Mouse (Mus musculus): ENCODE measurements around the gene Grk2. TPM values are rescaled to one million over a fixed set of nuclear protein-coding genes. Genes with fewer than 3 reads are reported as not detected.

Gene Grk2
- polyA plus RNA-seq, 1 experiment from 2014 or later, result 18.1 TPM

DNA sequence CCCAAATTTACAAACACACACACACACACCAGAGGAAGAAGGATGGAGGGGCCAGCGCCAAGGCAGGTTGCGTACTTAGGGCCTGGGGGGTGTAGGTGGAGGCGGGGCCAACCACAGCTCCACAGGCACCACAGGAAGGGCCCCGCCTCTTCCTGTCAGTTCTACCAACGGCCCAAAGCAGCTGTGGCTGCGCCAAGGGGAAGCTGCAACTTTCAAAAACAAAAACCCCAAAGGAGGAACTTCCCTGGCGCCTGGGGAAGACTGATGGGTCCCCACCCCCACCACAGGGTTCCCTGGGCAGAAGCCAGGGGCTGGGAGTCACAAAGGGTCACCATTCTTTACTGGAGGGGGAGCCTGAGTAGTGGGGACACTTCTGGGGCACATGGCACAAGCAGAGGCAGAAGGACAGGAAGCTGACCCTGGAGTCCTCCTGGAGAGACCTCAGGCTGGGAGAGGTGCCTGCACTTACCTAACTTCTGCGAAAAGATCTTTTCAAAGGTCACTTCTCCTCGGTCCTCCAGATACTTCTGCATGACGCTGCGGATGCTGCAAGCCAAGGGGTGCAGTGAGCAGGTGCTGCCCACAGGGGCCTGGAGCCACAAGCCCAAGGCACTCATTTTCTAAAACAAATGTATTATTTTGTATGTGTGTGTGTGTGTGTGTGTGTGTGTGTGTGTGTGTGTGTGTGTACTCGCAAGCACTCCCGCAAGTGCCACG lies 11.5 kb downstream of the Grk2 start:
- H3K9me3 ChIP-seq (ENCODE audit: control insufficient read depth, low read length), result no peaks in the 10 kb centered on the region
- no peaks in the 10 kb centered on the region for H3K27me3 ChIP-seq (ENCODE audit: control insufficient read depth, insufficient read depth, low read length)
- H3K36me3 ChIP-seq (ENCODE audit: control insufficient read depth, insufficient read depth, low read length), result peaks cover 5% of the 10 kb centered on the region; the same call in 1 of the 2 replicates
- no peak for DNase-seq (ENCODE audit: low spot score)
- ATAC-seq (replicated peaks; ENCODE audit: low FRiP score), result no peak
- H3K9ac ChIP-seq (ENCODE audit: low read length), result no peak overlapping the region
- H3K27ac ChIP-seq (ENCODE audit: low read depth, low read length), result no peak overlapping the region
- 80% methylated on average over 14 of the region's 14 CpGs for WGBS
- no peak overlapping the region for H3K4me3 ChIP-seq (ENCODE audit: low read depth, low read length)
- H3K4me2 ChIP-seq (ENCODE audit: low read depth, low read length, severe bottlenecking), result no peak overlapping the region
- H3K4me1 ChIP-seq (replicated peaks; ENCODE audit: control insufficient read depth, insufficient read depth, low read length), result no peaks in the 10 kb centered on the region

DNA sequence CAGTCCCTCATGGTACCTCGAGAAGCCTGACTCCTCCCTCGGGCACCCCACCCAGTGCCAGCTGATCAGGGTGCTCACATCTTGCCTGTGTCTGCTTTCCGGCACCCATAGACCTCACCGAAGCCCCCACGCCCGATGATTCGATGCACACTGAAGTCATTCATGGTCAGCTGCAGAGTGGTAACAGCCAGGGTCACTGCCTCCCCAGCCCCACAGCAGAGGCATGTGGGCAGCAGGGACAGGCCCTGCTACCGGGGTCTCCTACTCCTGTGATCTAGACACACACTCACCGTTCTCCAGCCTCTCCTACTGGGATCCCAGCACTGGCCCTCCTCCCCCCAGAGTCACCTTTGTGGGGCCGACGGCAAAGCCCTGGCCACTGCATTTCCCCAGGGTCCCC lies 14.9 kb downstream of the Grk2 start:
- WGBS, result 93% methylated on average over 11 of the region's 11 CpGs
- no peaks in the 10 kb centered on the region for H3K4me1 ChIP-seq (replicated peaks; ENCODE audit: control insufficient read depth, insufficient read depth, low read length)

DNA sequence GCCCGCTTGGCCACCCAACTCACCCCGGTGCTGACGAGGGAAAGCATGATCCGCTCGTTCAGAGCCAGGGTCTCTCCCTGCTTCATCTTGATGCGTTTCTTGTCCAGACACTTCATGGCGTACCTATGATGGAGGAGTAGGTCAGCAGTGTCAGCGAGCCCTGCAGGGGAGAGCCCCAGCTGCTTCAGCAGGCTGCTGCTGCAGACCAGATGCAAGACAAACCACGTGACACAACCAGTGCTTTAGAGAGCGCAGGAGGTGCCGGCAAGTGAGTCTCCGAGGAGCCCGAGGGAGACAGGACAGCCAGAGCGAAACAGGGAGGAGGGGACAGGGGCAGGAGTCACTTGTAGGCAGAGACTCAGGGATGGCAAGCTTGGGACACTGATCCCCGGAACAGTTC lies 15.3 kb downstream of the Grk2 start:
- DNase-seq (ENCODE audit: low spot score), result no peak
- Histone ChIP-seq H3K36me3 (ENCODE audit: control insufficient read depth, insufficient read depth, low read length) (peaks cover 8% of the 10 kb centered on the region; the same call in 1 of the 2 replicates), H3K9me3 (ENCODE audit: control insufficient read depth, low read length) (no peaks in the 10 kb centered on the region), H3K4me3 (ENCODE audit: low read depth, low read length) (no peak overlapping the region), H3K9ac (ENCODE audit: low read length) (no peak overlapping the region), H3K4me1 (replicated peaks; ENCODE audit: control insufficient read depth, insufficient read depth, low read length) (no peaks in the 10 kb centered on the region), H3K27me3 (ENCODE audit: control insufficient read depth, insufficient read depth, low read length) (no peaks in the 10 kb centered on the region), H3K4me2 (ENCODE audit: low read depth, low read length, severe bottlenecking) (no peak overlapping the region), H3K27ac (ENCODE audit: low read depth, low read length) (no peak overlapping the region)
- WGBS, result 76% methylated on average over 15 of the region's 15 CpGs
- ATAC-seq (replicated peaks; ENCODE audit: low FRiP score), result no peak

More for the DNA sequence above, 14.9 kb downstream of the Grk2 start:
- no peak overlapping the region for H3K4me3 ChIP-seq (ENCODE audit: low read depth, low read length)
- H3K27me3 ChIP-seq (ENCODE audit: control insufficient read depth, insufficient read depth, low read length), result no peaks in the 10 kb centered on the region
- no peak overlapping the region for H3K4me2 ChIP-seq (ENCODE audit: low read depth, low read length, severe bottlenecking)
- H3K36me3 ChIP-seq (ENCODE audit: control insufficient read depth, insufficient read depth, low read length), result peaks cover 8% of the 10 kb centered on the region; the same call in 1 of the 2 replicates
- H3K27ac ChIP-seq (ENCODE audit: low read depth, low read length), result no peak overlapping the region
- H3K9ac ChIP-seq (ENCODE audit: low read length), result no peak overlapping the region
- no peaks in the 10 kb centered on the region for H3K9me3 ChIP-seq (ENCODE audit: control insufficient read depth, low read length)
- DNase-seq (ENCODE audit: low spot score), result no peak
- no peak for ATAC-seq (replicated peaks; ENCODE audit: low FRiP score)

DNA sequence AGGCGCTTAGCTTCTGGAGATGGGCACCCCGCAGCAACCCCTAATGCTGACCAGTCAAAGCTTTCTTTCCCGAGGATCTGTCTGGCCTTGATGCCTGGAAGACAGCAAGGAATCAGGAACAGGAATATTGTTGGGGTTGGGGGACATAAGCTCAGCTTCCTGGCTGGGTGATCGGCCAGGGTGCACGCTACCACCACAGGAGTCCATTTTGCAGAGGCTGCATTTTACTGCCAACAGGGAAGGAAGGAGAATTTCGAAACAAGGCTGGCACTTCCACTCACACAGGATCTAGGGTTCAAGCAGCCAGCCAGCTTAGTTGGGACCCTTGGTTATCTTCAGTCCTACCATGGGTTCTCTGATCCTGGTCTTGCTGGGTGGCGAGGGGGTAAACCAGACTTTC lies 22.4 kb downstream of the Grk2 start:
- Histone ChIP-seq H3K9ac (ENCODE audit: low read length) (no peak overlapping the region), H3K4me3 (ENCODE audit: low read depth, low read length) (peak overlapping the region; percentile 56), H3K4me1 (replicated peaks; ENCODE audit: control insufficient read depth, insufficient read depth, low read length) (peaks cover 6% of the 10 kb centered on the region; the same call in 1 of the 2 replicates), H3K27me3 (ENCODE audit: control insufficient read depth, insufficient read depth, low read length) (peaks cover 3% of the 10 kb centered on the region; the same call in 1 of the 2 replicates), H3K27ac (ENCODE audit: low read depth, low read length) (no peak overlapping the region), H3K4me2 (ENCODE audit: low read depth, low read length, severe bottlenecking) (peak overlapping the region; percentile 77; the same call in 1 of the 2 replicates), H3K36me3 (ENCODE audit: control insufficient read depth, insufficient read depth, low read length) (peaks cover 4% of the 10 kb centered on the region; the same call in 1 of the 2 replicates), H3K9me3 (ENCODE audit: control insufficient read depth, low read length) (no peaks in the 10 kb centered on the region; the same call in 1 of the 2 replicates)
- ATAC-seq (replicated peaks; ENCODE audit: low FRiP score), result no peak; the same call in 1 of the 2 replicates
- no peak for DNase-seq (ENCODE audit: low spot score)
- 48% methylated on average over 7 of the region's 7 CpGs for WGBS

DNA sequence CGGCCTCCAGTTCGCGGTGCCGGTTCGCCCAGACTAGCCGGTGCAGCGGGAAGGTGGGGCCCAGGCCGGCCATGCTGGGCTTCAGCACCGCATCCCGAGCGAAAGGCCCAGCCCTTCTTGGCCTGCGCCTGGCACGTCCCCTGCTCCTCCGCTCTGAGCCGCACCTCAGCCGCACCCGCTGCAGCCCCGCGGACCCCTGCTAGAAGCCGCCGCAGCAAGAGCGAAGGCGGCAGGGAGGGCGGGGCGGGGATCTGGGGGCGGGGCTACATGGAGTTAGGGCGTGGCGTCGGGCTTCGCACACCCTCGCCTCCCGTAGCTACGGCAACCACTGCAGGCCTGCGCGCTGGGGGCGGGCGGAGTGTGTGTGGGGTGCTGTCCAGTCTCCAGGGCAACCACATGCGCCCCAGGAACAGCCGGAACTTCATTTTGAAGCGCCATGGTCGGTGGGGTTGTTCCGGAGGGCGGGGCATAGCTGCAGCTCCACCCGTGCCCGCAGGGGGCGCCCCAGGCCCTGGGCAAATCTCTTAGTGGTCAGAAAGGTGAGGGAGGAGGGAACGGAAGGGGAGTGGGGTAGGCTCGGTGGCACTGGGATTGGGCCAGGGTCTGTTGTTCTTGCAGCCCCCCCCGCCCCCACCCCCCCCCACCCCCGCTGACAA lies 23.0 kb downstream of the Grk2 start, which contains the start of gene Ankrd13d:
TSS of gene Ankrd13d (minus strand) at position 240 of the 656 bp plus-strand sequence.
- no peak within 1 kb of the TSS for H3K27ac ChIP-seq (ENCODE audit: low read depth, low read length)
- peak within 1 kb of the TSS; percentile 56 for H3K4me3 ChIP-seq (ENCODE audit: low read depth, low read length)
- ATAC-seq (replicated peaks; ENCODE audit: low FRiP score) (peak; percentile 95), DNase-seq (ENCODE audit: low spot score) (peak; percentile 96)
- peak within 1 kb of the TSS; percentile 57 for H3K9ac ChIP-seq (ENCODE audit: low read length)
- no peaks in the 10 kb centered on the region; the same call in 1 of the 2 replicates for H3K36me3 ChIP-seq (ENCODE audit: control insufficient read depth, insufficient read depth, low read length)
- under 1% methylated on average over 50 of the region's 50 CpGs for WGBS
- H3K4me2 ChIP-seq (ENCODE audit: low read depth, low read length, severe bottlenecking), result peak within 1 kb of the TSS; percentile 77
- H3K27me3 ChIP-seq (ENCODE audit: control insufficient read depth, insufficient read depth, low read length), result peaks cover 3% of the 10 kb centered on the region; the same call in 1 of the 2 replicates
- no peaks in the 10 kb centered on the region; the same call in 1 of the 2 replicates for H3K9me3 ChIP-seq (ENCODE audit: control insufficient read depth, low read length)
- peaks cover 6% of the 10 kb centered on the region; the same call in 1 of the 2 replicates for H3K4me1 ChIP-seq (replicated peaks; ENCODE audit: control insufficient read depth, insufficient read depth, low read length)

DNA sequence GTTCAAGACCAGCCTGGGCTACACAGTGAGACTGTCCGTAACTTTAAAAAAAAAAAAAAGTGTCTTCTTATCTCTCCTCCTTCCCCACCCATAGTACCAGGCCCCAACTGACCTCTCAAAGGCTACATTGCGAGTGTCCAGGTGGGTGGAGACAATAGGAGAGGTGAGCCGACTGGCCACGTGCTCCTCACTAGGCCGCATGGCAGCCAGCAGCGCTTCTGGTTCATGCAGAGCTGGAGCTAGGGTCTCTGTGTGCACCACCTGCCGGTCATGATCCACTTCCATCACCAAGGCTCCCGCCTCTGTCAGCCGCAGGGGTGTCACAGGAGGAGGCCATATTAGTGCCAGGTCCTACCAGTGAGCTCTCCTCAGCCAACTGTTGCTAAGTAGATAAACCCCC lies 25.6 kb downstream of the Grk2 start:
- no peak overlapping the region for H3K27ac ChIP-seq (ENCODE audit: low read depth, low read length)
- 92% methylated on average over 9 of the region's 9 CpGs for WGBS
- no peak overlapping the region for H3K4me3 ChIP-seq (ENCODE audit: low read depth, low read length)
- no peaks in the 10 kb centered on the region for H3K36me3 ChIP-seq (ENCODE audit: control insufficient read depth, insufficient read depth, low read length)
- H3K9ac ChIP-seq (ENCODE audit: low read length), result no peak overlapping the region
- DNase-seq (ENCODE audit: low spot score) (no peak), ATAC-seq (replicated peaks; ENCODE audit: low FRiP score) (no peak)
- peaks cover 3% of the 10 kb centered on the region; the same call in 1 of the 2 replicates for H3K27me3 ChIP-seq (ENCODE audit: control insufficient read depth, insufficient read depth, low read length)
- H3K4me2 ChIP-seq (ENCODE audit: low read depth, low read length, severe bottlenecking), result no peak overlapping the region
- H3K4me1 ChIP-seq (replicated peaks; ENCODE audit: control insufficient read depth, insufficient read depth, low read length), result peaks cover 6% of the 10 kb centered on the region; the same call in 1 of the 2 replicates
- H3K9me3 ChIP-seq (ENCODE audit: control insufficient read depth, low read length), result peaks cover 3% of the 10 kb centered on the region; the same call in 1 of the 2 replicates

DNA sequence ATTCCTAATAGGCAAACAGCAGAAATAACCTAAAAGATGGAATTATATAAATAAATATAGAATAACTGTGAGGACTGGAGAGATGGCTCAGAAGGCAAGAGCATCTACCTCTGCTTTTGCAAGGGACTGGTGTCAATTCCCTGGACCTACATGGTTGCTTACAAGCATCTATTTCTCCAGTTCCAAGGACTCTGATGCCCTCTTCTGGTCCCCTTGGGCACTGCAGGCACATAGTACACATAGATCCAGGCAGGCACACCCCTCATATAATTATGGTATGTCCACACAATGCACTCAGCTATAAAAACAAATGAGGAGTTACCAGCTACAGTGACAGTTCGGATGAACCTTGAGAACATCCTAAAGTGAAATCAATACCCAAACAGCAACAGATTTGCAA lies 26.5 kb downstream of the Grk2 start:
- no peak overlapping the region for H3K9ac ChIP-seq (ENCODE audit: low read length)
- no peak for DNase-seq (ENCODE audit: low spot score)
- H3K27ac ChIP-seq (ENCODE audit: low read depth, low read length), result no peak overlapping the region
- 95% methylated on average over 1 of the region's 1 CpGs for WGBS
- peaks cover 6% of the 10 kb centered on the region; the same call in 1 of the 2 replicates for H3K4me1 ChIP-seq (replicated peaks; ENCODE audit: control insufficient read depth, insufficient read depth, low read length)
- H3K4me3 ChIP-seq (ENCODE audit: low read depth, low read length), result no peak overlapping the region
- peaks cover 3% of the 10 kb centered on the region; the same call in 1 of the 2 replicates for H3K27me3 ChIP-seq (ENCODE audit: control insufficient read depth, insufficient read depth, low read length)
- no peaks in the 10 kb centered on the region for H3K36me3 ChIP-seq (ENCODE audit: control insufficient read depth, insufficient read depth, low read length)
- no peak overlapping the region for H3K4me2 ChIP-seq (ENCODE audit: low read depth, low read length, severe bottlenecking)
- ATAC-seq (replicated peaks; ENCODE audit: low FRiP score), result no peak
- H3K9me3 ChIP-seq (ENCODE audit: control insufficient read depth, low read length), result peaks cover 3% of the 10 kb centered on the region; the same call in 1 of the 2 replicates

DNA sequence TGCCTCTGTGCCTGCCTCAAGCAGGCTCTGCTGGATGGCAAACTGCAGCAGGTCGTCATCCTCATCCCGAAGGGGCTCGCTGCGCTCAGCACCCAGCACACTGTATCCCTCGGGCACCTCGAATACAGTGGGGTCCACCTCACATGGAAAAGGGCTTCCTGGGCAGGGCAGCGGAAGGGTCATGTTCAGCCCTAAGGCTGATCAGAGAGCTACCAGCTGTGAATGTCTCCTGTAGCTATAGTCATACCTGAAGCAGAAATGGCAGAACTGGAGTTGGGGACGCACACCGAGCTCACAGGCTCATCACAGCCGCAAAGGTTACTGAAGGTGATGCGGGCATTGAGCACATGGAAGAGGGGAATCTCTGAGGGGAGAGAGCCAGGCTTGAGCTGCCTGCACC lies 35.0 kb downstream of the Grk2 start:
- Histone ChIP-seq H3K27ac (ENCODE audit: low read depth, low read length) (no peak overlapping the region), H3K4me3 (ENCODE audit: low read depth, low read length) (no peak overlapping the region), H3K27me3 (ENCODE audit: control insufficient read depth, insufficient read depth, low read length) (peaks cover 4% of the 10 kb centered on the region; the same call in 1 of the 2 replicates), H3K4me2 (ENCODE audit: low read depth, low read length, severe bottlenecking) (no peak overlapping the region), H3K9ac (ENCODE audit: low read length) (no peak overlapping the region), H3K36me3 (ENCODE audit: control insufficient read depth, insufficient read depth, low read length) (no peaks in the 10 kb centered on the region), H3K4me1 (replicated peaks; ENCODE audit: control insufficient read depth, insufficient read depth, low read length) (peaks cover 4% of the 10 kb centered on the region; the same call in 1 of the 2 replicates), H3K9me3 (ENCODE audit: control insufficient read depth, low read length) (peaks cover 2% of the 10 kb centered on the region; the same call in 1 of the 2 replicates)
- ATAC-seq (replicated peaks; ENCODE audit: low FRiP score) (no peak), DNase-seq (ENCODE audit: low spot score) (peak; percentile 35)
- WGBS, result 90% methylated on average over 11 of the region's 11 CpGs

All from forebrain, embryonic 11.5 days (tissue).